12 mouse cellular contexts compared by ENCODE assay signal in the genomic region with DNA sequence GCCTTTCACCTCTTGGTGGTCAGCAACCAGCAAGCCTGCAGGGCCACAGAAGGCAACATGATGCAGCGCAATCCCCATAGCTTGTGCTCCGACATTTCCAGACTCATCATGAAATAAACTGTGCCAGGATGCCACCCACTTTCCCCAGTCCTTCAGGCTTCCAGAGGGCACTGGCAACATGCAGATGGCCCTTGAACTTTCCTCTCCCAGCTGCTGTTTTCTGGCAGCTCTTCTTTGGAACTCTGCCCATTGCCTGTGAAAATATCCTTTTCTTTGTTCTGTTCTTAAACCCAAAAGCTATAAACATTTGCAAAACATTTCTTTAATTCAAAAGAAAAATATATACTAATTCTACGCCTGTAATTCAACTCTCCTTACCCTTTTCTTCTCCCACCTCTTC. TPM values are rescaled to one million over a fixed set of nuclear protein-coding genes. Genes with fewer than 3 reads are reported as not detected.
DNase-seq lines count a peak whose midpoint lies in the region; ATAC-seq lines count a peak whose summit lies in the region.
"Had no signal": no experiment of that assay in that cellular context is flagged by ENCODE, and none has a peak within 500 bp of the region (broad histone marks: within the 10 kb centered on the region; RNA-seq: fewer than 3 reads in every experiment).

No protein-coding gene starts in this region.

- H3K27ac ChIP-seq in heart, embryonic 12.5 days (ENCODE audit: poor library complexity, severe bottlenecking): no peak overlapping the region
- no peak overlapping the region for H3K27ac ChIP-seq in midbrain, embryonic 14.5 days (replicated peaks; ENCODE audit: low read depth, low read length)
- H3K27ac ChIP-seq in midbrain, embryonic 11.5 days (ENCODE audit: low read depth, low read length): no peak overlapping the region
- H3K27ac ChIP-seq: forebrain, embryonic 10.5 days had no signal

- peak; percentile 7 to 24 for DNase-seq in heart, postnatal 10 days
- peak; percentile 1 for DNase-seq in midbrain, embryonic 14.5 days
- no peak for DNase-seq in midbrain, embryonic 11.5 days (ENCODE audit: low spot score, missing footprints)
- DNase-seq in kidney, adult 9 months: peak; percentile 50
- peak; percentile 1 for DNase-seq in skeletal muscle tissue, adult 2 months (ENCODE audit: low read depth, low spot score)
- DNase-seq: thymus, postnatal 14 days had no signal

- H3K4me2 ChIP-seq in heart, embryonic 12.5 days: no peak overlapping the region
- H3K4me2 ChIP-seq in midbrain, embryonic 14.5 days (ENCODE audit: low read length): no peak overlapping the region
- H3K4me2 ChIP-seq in midbrain, embryonic 11.5 days: no peak overlapping the region

- H3K9me3 ChIP-seq in heart, embryonic 12.5 days (replicated peaks): no peaks in the 10 kb centered on the region
- no peaks in the 10 kb centered on the region for H3K9me3 ChIP-seq in midbrain, embryonic 14.5 days (ENCODE audit: control insufficient read depth, low read length)
- no peaks in the 10 kb centered on the region for H3K9me3 ChIP-seq in midbrain, embryonic 11.5 days (ENCODE audit: control insufficient read depth, low read length)
- H3K9me3 ChIP-seq: forebrain, embryonic 10.5 days had no signal

- no peaks in the 10 kb centered on the region for H3K4me1 ChIP-seq in heart, embryonic 12.5 days (replicated peaks)
- no peaks in the 10 kb centered on the region for H3K4me1 ChIP-seq in midbrain, embryonic 14.5 days (ENCODE audit: control insufficient read depth, insufficient read depth, low read length)
- no peaks in the 10 kb centered on the region for H3K4me1 ChIP-seq in midbrain, embryonic 11.5 days (ENCODE audit: control insufficient read depth, insufficient read depth, low read length)
- H3K4me1 ChIP-seq: forebrain, embryonic 10.5 days had no signal

- H3K36me3 ChIP-seq in heart, embryonic 12.5 days: no peaks in the 10 kb centered on the region
- no peaks in the 10 kb centered on the region for H3K36me3 ChIP-seq in midbrain, embryonic 14.5 days (ENCODE audit: control insufficient read depth, insufficient read depth, low read length)
- no peaks in the 10 kb centered on the region for H3K36me3 ChIP-seq in midbrain, embryonic 11.5 days (ENCODE audit: control insufficient read depth, insufficient read depth, low read length)
- H3K36me3 ChIP-seq: forebrain, embryonic 10.5 days had no signal

- WGBS in heart, embryonic 12.5 days: 70% methylated on average over 3 of the region's 3 CpGs
- WGBS in midbrain, embryonic 14.5 days: 81% methylated on average over 3 of the region's 3 CpGs
- WGBS in midbrain, embryonic 11.5 days: 73% methylated on average over 3 of the region's 3 CpGs

- no peaks in the 10 kb centered on the region for H3K27me3 ChIP-seq in heart, embryonic 12.5 days (replicated peaks)
- H3K27me3 ChIP-seq in midbrain, embryonic 14.5 days (ENCODE audit: control insufficient read depth, insufficient read depth, low read length): no peaks in the 10 kb centered on the region
- H3K27me3 ChIP-seq in midbrain, embryonic 11.5 days (ENCODE audit: control insufficient read depth, insufficient read depth, low read length): no peaks in the 10 kb centered on the region
- H3K27me3 ChIP-seq: CH12.LX had no signal

- no peak for ATAC-seq in heart, embryonic 12.5 days (ENCODE audit: insufficient number of reproducible peaks, low FRiP score)
- no peak for ATAC-seq in midbrain, embryonic 14.5 days (ENCODE audit: low FRiP score, low TSS enrichment)
- ATAC-seq in midbrain, embryonic 11.5 days (ENCODE audit: low FRiP score): no peak
- no peak for ATAC-seq in megakaryocyte-erythroid progenitor cell, adult 5-6 weeks (replicated peaks; ENCODE audit: low FRiP score, low TSS enrichment, poor library complexity, severe bottlenecking)
- ATAC-seq: intestine, postnatal 0 days had no signal

- intact Hi-C loops in heart, postnatal 10 days (cut with DNase I): no loop called here

- no peak overlapping the region for H3K4me3 ChIP-seq in heart, embryonic 12.5 days
- H3K4me3 ChIP-seq in midbrain, embryonic 14.5 days (replicated peaks; ENCODE audit: low read depth, low read length): no peak overlapping the region
- no peak overlapping the region for H3K4me3 ChIP-seq in midbrain, embryonic 11.5 days (ENCODE audit: low read depth, low read length)
- H3K4me3 ChIP-seq: forebrain, embryonic 10.5 days had no signal

- H3K9ac ChIP-seq in heart, embryonic 12.5 days: no peak overlapping the region
- no peak overlapping the region for H3K9ac ChIP-seq in midbrain, embryonic 14.5 days (replicated peaks; ENCODE audit: low read length)
- no peak overlapping the region for H3K9ac ChIP-seq in midbrain, embryonic 11.5 days (ENCODE audit: low read length)

RNA-seq across cellular contexts. Expression of a gene that starts 50.6 kb away (rescaled TPM):
- 10 to 100 TPM in 1 of 2 experiments, 1 to 10 TPM in 1; 8.9 to 11.3 TPM for total RNA-seq in heart, postnatal 10 days (2021)
- polyA plus RNA-seq in heart, embryonic 12.5 days (2016; fragmentation: Nextera tagmentation; extraction: Ambion mirVana): 9.5 and 10.7 TPM in 2 replicates
- 0.42 and 8.2 TPM in 2 replicates for polyA plus RNA-seq in midbrain, embryonic 14.5 days (2014; fragmentation: Nextera tagmentation; extraction: Ambion mirVana)
- 15.6 and 16.5 TPM in 2 replicates for polyA plus RNA-seq in midbrain, embryonic 11.5 days (2014; fragmentation: Nextera tagmentation; extraction: Ambion mirVana)
- not detected in 2 replicates for total RNA-seq in megakaryocyte-erythroid progenitor cell, adult 5-6 weeks (2014; fragmentation: Nextera tagmentation)
- not detected in 2 replicates for total RNA-seq in megakaryocyte-erythroid progenitor cell, adult 5-6 weeks (2017)
- total RNA-seq: CH12.LX; hematopoietic stem cell, adult 5-6 weeks had no signal
